Mouse (Mus musculus) thymus, postnatal 0 days (tissue): ENCODE data around the gene Sirt5. TPM values are rescaled to one million over a fixed set of nuclear protein-coding genes. Genes with fewer than 3 reads are reported as not detected.

Source experiments
- DNase-seq: peaks from one replicate; pipeline ENCODE4 v3.0.0-alpha.2; 2015; ENCODE audit warnings: low spot score
- polyA plus RNA-seq: library from polyadenylated mRNA; unstranded; fragments of >200 nt; fragmentation: Nextera tagmentation; extraction: Ambion mirVana; gene quantifications from 2 replicates; pipeline ENCODE4 v1.2.1, GENCODE M21; 2015

Sirt5 gene
- polyA plus RNA-seq, 1 experiment from 2014 or later, result 36.9 TPM

- DNase-seq, result no peak
These were observed 7.6 kb downstream of the Sirt5 start for GRCm38 (mm10) chr13:43372892-43373291.

GRCm38 (mm10) chr13:43374205-43374604 is 8.9 kb downstream of the Sirt5 start:
- DNase-seq, result no peak

- no peak for DNase-seq
These were observed 9.7 kb downstream of the Sirt5 start for GRCm38 (mm10) chr13:43374918-43375432.

GRCm38 (mm10) chr13:43379989-43380388 is 14.7 kb downstream of the Sirt5 start:
- no peak for DNase-seq

- DNase-seq, result no peak
These were observed 20.0 kb downstream of the Sirt5 start for GRCm38 (mm10) chr13:43385321-43385720.

GRCm38 (mm10) chr13:43397700-43398296 is 32.5 kb downstream of the Sirt5 start:
- DNase-seq, result peak; percentile 4

GRCm38 (mm10) chr13:43398297-43399080 is 33.2 kb downstream of the Sirt5 start, which contains the start of gene Nol7:
TSS of gene Nol7 (plus strand) at chr13:43398390.
- peak; percentile 96 for DNase-seq

- no peak for DNase-seq
These were observed 34.3 kb downstream of the Sirt5 start for GRCm38 (mm10) chr13:43399576-43399975.

GRCm38 (mm10) chr13:43412311-43412710 is 47.0 kb downstream of the Sirt5 start:
- no peak for DNase-seq

- DNase-seq, result no peak
These were observed 48.3 kb downstream of the Sirt5 start for GRCm38 (mm10) chr13:43413611-43414010.

- DNase-seq, result no peak
These were observed 50.0 kb downstream of the Sirt5 start for GRCm38 (mm10) chr13:43415249-43415648.

- no peak for DNase-seq
These were observed 63.1 kb downstream of the Sirt5 start for GRCm38 (mm10) chr13:43428436-43428835.

GRCm38 (mm10) chr13:43433395-43433794 is 68.1 kb downstream of the Sirt5 start:
- DNase-seq, result no peak

GRCm38 (mm10) chr13:43440376-43440775 is 75.1 kb downstream of the Sirt5 start:
- DNase-seq, result no peak

GRCm38 (mm10) chr13:43442551-43442950 is 77.3 kb downstream of the Sirt5 start:
- DNase-seq, result no peak

- DNase-seq, result no peak
These were observed 78.4 kb downstream of the Sirt5 start for GRCm38 (mm10) chr13:43443706-43444105.

GRCm38 (mm10) chr13:43444717-43445116 is 79.4 kb downstream of the Sirt5 start:
- DNase-seq, result no peak

Other genes starting within 250 kb of the Sirt5 start
- gene Tbc1d7, start 194.0 kb upstream of the Sirt5 start, polyA plus RNA-seq, result 34.3 and 35.0 TPM in 2 replicates
- 1.1 and 1.8 TPM in 2 replicates for gene Gfod1, start 61.3 kb upstream of the Sirt5 start, polyA plus RNA-seq
- 282 and 292 TPM in 2 replicates for gene Nol7, start 32.9 kb downstream of the Sirt5 start, polyA plus RNA-seq
- 13.1 and 15.3 TPM in 2 replicates for gene Ranbp9, start 115.8 kb downstream of the Sirt5 start, polyA plus RNA-seq
- gene Mcur1, start 194.7 kb downstream of the Sirt5 start, polyA plus RNA-seq, result 11.9 and 12.7 TPM in 2 replicates